Mouse (Mus musculus): ENCODE results near the gene Zfp644. TPM values are rescaled to one million over a fixed set of nuclear protein-coding genes. Genes with fewer than 3 reads are reported as not detected.

The Zfp644 gene
- 84.5 and 89.7 TPM in 2 replicates for polyA plus RNA-seq (2015; fragmentation: Nextera tagmentation; extraction: Ambion mirVana)

GRCm38 (mm10) chr5:106696396-106697337 is at the start of gene Zfp644:
Gene Zfp644 (minus strand): TSS chr5:106697287.
- H3K4me2 ChIP-seq (replicated peaks) = peak within 1 kb of the TSS; percentile 63
- ATAC-seq = peak; percentile 96
- H3K4me1 ChIP-seq (replicated peaks) = peaks cover 43% of the 10 kb centered on the region
- no peaks in the 10 kb centered on the region for H3K9me3 ChIP-seq
- peak within 1 kb of the TSS; percentile 88 for H3K4me3 ChIP-seq (replicated peaks)
- no peaks in the 10 kb centered on the region for H3K36me3 ChIP-seq
- H3K27me3 ChIP-seq = no peaks in the 10 kb centered on the region
- peak within 1 kb of the TSS; percentile 96 for H3K9ac ChIP-seq (replicated peaks)
- peak within 1 kb of the TSS; percentile 99 for H3K27ac ChIP-seq
- 1% methylated on average over 71 of the region's 71 CpGs for WGBS

GRCm38 (mm10) chr5:106739716-106740115 is 42.6 kb upstream of the Zfp644 start:
- 42% methylated on average over 6 of the region's 6 CpGs for WGBS
- no peak for ATAC-seq
- Histone ChIP-seq H3K27me3 (no peaks in the 10 kb centered on the region), H3K4me1 (replicated peaks) (no peaks in the 10 kb centered on the region), H3K4me2 (replicated peaks) (no peak overlapping the region), H3K27ac (no peak overlapping the region), H3K4me3 (replicated peaks) (no peak overlapping the region), H3K9me3 (no peaks in the 10 kb centered on the region), H3K36me3 (no peaks in the 10 kb centered on the region), H3K9ac (replicated peaks) (no peak overlapping the region)

- Histone ChIP-seq H3K27me3 (no peaks in the 10 kb centered on the region), H3K4me1 (replicated peaks) (no peaks in the 10 kb centered on the region), H3K27ac (no peak overlapping the region), H3K4me2 (replicated peaks) (no peak overlapping the region), H3K9ac (replicated peaks) (no peak overlapping the region), H3K9me3 (no peaks in the 10 kb centered on the region), H3K4me3 (replicated peaks) (no peak overlapping the region), H3K36me3 (no peaks in the 10 kb centered on the region)
- 91% methylated on average over 3 of the region's 3 CpGs for WGBS
- no peak for ATAC-seq
These were observed 26.4 kb upstream of the Zfp644 start for GRCm38 (mm10) chr5:106723487-106723886.

GRCm38 (mm10) chr5:106722771-106723170 is 25.7 kb upstream of the Zfp644 start:
- no peak overlapping the region for H3K9ac ChIP-seq (replicated peaks)

GRCm38 (mm10) chr5:106711870-106712277 is 14.8 kb upstream of the Zfp644 start:
- ATAC-seq = no peak
- Histone ChIP-seq H3K4me1 (replicated peaks) (peaks cover 11% of the 10 kb centered on the region), H3K9ac (replicated peaks) (0 out of 2 replicates have a peak overlapping the region, but pooled peaks have one; percentile 10), H3K27me3 (no peaks in the 10 kb centered on the region), H3K4me2 (replicated peaks) (no peak overlapping the region), H3K36me3 (no peaks in the 10 kb centered on the region), H3K9me3 (no peaks in the 10 kb centered on the region), H3K27ac (no peak overlapping the region), H3K4me3 (replicated peaks) (no peak overlapping the region)
- 27% methylated on average over 3 of the region's 3 CpGs for WGBS

More at GRCm38 (mm10) chr5:106722771-106723170, 25.7 kb upstream of the Zfp644 start:
- Histone ChIP-seq H3K4me1 (replicated peaks) (no peaks in the 10 kb centered on the region), H3K9me3 (no peaks in the 10 kb centered on the region), H3K4me2 (replicated peaks) (no peak overlapping the region), H3K27me3 (no peaks in the 10 kb centered on the region), H3K4me3 (replicated peaks) (no peak overlapping the region), H3K36me3 (no peaks in the 10 kb centered on the region), H3K27ac (no peak overlapping the region)
- no peak for ATAC-seq
- WGBS = 82% methylated on average over 5 of the region's 5 CpGs

- Histone ChIP-seq H3K36me3 (no peaks in the 10 kb centered on the region), H3K4me1 (replicated peaks) (peaks cover 11% of the 10 kb centered on the region), H3K27ac (no peak overlapping the region), H3K9me3 (no peaks in the 10 kb centered on the region), H3K4me3 (replicated peaks) (no peak overlapping the region), H3K9ac (replicated peaks) (no peak overlapping the region), H3K4me2 (replicated peaks) (no peak overlapping the region), H3K27me3 (no peaks in the 10 kb centered on the region)
- 0 out of 2 replicates have a peak, but pooled peaks have one; percentile 34 for ATAC-seq
- WGBS = 75% methylated on average over 5 of the region's 5 CpGs
These were observed 14.2 kb upstream of the Zfp644 start for GRCm38 (mm10) chr5:106711220-106711726.

GRCm38 (mm10) chr5:106710611-106711010 is 13.5 kb upstream of the Zfp644 start:
- 76% methylated on average over 12 of the region's 12 CpGs for WGBS
- no peak overlapping the region for H3K27ac ChIP-seq
- no peak overlapping the region for H3K9ac ChIP-seq (replicated peaks)
- ATAC-seq = no peak
- no peak overlapping the region for H3K4me2 ChIP-seq (replicated peaks)
- peaks cover 11% of the 10 kb centered on the region for H3K4me1 ChIP-seq (replicated peaks)
- H3K9me3 ChIP-seq = no peaks in the 10 kb centered on the region
- no peak overlapping the region for H3K4me3 ChIP-seq (replicated peaks)
- H3K36me3 ChIP-seq = no peaks in the 10 kb centered on the region
- H3K27me3 ChIP-seq = no peaks in the 10 kb centered on the region

- Histone ChIP-seq H3K4me2 (replicated peaks) (no peak overlapping the region), H3K9me3 (no peaks in the 10 kb centered on the region), H3K4me3 (replicated peaks) (no peak overlapping the region), H3K9ac (replicated peaks) (no peak overlapping the region), H3K4me1 (replicated peaks) (peaks cover 11% of the 10 kb centered on the region), H3K27me3 (no peaks in the 10 kb centered on the region), H3K36me3 (no peaks in the 10 kb centered on the region), H3K27ac (no peak overlapping the region)
- WGBS = 49% methylated on average over 2 of the region's 2 CpGs
- no peak for ATAC-seq
These were observed 13.0 kb upstream of the Zfp644 start for GRCm38 (mm10) chr5:106710085-106710409.

GRCm38 (mm10) chr5:106709388-106710084 is 12.4 kb upstream of the Zfp644 start:
- Histone ChIP-seq H3K27me3 (no peaks in the 10 kb centered on the region), H3K27ac (no peak overlapping the region), H3K4me2 (replicated peaks) (no peak overlapping the region), H3K4me1 (replicated peaks) (peaks cover 11% of the 10 kb centered on the region), H3K9ac (replicated peaks) (no peak overlapping the region), H3K9me3 (no peaks in the 10 kb centered on the region), H3K36me3 (no peaks in the 10 kb centered on the region), H3K4me3 (replicated peaks) (no peak overlapping the region)
- no peak for ATAC-seq
- WGBS = 44% methylated on average over 11 of the region's 11 CpGs

GRCm38 (mm10) chr5:106706363-106706762 is 9.3 kb upstream of the Zfp644 start:
- no peak for ATAC-seq
- H3K4me2 ChIP-seq (replicated peaks) = no peak overlapping the region
- H3K27ac ChIP-seq = no peak overlapping the region
- no peak overlapping the region for H3K4me3 ChIP-seq (replicated peaks)
- no peaks in the 10 kb centered on the region for H3K9me3 ChIP-seq
- 97% methylated on average over 3 of the region's 3 CpGs for WGBS
- no peaks in the 10 kb centered on the region for H3K27me3 ChIP-seq
- H3K36me3 ChIP-seq = no peaks in the 10 kb centered on the region
- 0 out of 2 replicates have a peak, but pooled peaks cover 3% of the 10 kb centered on the region for H3K4me1 ChIP-seq (replicated peaks)
- H3K9ac ChIP-seq (replicated peaks) = no peak overlapping the region

GRCm38 (mm10) chr5:106705162-106705561 is 8.1 kb upstream of the Zfp644 start:
- WGBS = 79% methylated on average over 5 of the region's 5 CpGs

More at GRCm38 (mm10) chr5:106705162-106705561, 8.1 kb upstream of the Zfp644 start:
- Histone ChIP-seq H3K36me3 (no peaks in the 10 kb centered on the region), H3K9ac (replicated peaks) (no peak overlapping the region), H3K4me3 (replicated peaks) (no peak overlapping the region), H3K4me2 (replicated peaks) (no peak overlapping the region), H3K4me1 (replicated peaks) (0 out of 2 replicates have a peak, but pooled peaks cover 3% of the 10 kb centered on the region), H3K27me3 (no peaks in the 10 kb centered on the region), H3K9me3 (no peaks in the 10 kb centered on the region), H3K27ac (no peak overlapping the region)
- no peak for ATAC-seq
